Mouse (Mus musculus) ovary, adult 18-20 months (tissue): ENCODE measurements around the gene Galr3.
"Not testable (repeated sequence)": the region's sequence is repeated elsewhere in the genome, so short reads cannot be mapped to it uniquely, and the experiment has no call there.

ENCODE experiments used
- DNase-seq: peaks from one replicate; pipeline ENCODE4 v3.0.0; 2022; ENCODE audit warnings: low spot score, mixed read lengths

Gene Galr3

GRCm38 (mm10) chr15:79026511-79027290 lies 15.0 kb upstream of the Galr3 start:
- DNase-seq: no peak

- no peak for DNase-seq
Observed at GRCm38 (mm10) chr15:79027291-79028205, 14.1 kb upstream of the Galr3 start.

DNA sequence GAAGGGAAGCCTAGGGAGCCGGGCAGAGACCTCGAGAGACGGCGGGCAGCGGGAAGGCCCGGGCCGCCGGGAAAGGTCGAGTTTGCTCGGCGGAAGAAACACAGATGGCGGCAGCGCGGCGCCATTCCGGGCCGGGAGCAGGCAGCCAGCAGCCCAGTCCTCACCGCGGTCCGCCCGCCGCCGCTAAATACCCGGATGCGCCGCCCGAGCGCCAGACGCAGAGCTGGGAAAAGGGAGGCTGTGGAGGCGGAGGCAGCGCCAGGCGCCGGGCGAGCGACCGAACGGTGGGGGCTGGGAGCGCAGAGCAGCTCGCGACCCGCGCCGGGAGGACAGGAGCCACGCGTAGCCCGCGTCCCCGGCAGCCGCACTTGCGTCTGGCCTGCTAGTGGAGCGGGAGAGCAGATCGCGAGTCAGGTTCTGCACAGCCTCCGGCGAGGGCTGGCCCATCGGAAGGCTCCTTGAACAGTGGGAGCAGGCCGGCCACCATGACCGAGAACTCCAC lies 13.4 kb upstream of the Galr3 start, which contains the start of gene H1f0:
Gene H1f0, plus strand, starts transcription at position 214 of the 502 bp plus-strand sequence.
- peak; percentile 88 for DNase-seq

DNA sequence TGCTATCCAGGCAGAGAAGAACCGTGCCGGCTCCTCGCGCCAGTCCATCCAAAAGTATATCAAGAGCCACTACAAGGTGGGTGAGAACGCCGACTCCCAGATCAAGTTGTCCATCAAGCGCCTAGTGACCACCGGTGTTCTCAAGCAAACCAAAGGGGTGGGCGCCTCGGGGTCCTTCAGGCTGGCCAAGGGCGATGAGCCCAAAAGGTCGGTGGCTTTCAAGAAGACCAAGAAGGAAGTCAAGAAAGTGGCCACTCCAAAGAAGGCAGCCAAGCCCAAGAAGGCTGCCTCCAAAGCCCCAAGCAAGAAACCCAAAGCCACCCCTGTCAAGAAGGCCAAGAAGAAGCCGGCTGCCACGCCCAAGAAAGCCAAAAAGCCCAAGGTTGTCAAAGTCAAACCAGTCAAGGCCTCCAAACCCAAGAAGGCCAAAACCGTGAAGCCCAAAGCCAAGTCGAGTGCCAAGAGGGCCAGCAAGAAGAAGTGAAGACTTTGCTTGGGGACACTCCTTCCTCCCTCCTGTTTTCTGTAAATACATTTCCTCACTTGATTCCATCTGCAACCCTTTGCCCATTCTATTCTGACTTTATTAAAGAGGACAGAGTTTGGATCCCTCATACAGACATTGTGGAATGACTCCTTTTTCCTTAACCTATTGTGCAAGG lies 12.7 kb upstream of the Galr3 start:
- DNase-seq: no peak

DNA sequence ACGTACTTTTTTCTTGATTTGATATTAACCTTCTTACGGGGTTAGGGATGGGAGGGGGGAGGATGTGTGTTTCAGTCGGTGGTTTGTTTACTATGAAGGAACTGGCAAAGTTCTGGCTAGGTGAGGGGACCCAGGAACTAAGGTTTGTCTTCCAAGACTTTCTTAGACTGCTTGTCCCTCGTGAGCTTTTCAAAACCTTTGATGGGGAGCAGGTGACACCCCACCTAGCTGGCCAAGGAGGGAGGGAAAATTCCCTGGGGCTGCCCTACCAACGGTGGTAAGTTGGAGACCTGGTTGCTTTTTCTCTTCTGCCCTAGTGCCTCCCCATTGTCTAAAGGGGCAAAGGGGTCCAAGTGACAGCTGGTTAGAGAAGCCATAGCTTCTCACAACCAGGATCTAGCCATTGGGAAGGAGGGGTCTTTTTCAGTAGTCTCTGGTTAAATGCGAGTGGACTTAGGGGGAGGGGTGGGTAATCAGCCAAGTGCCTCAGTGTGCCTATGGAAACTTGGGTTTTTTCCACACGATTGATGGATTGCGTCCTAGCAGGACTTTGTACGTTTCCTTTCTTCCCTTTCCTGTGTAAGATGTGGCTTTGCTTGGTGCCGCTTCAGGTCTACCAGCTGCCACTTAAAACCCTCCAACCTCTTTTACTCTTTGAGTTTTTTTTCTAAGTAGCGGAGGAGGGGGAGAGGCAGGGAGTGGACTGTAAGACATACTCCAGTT lies 12.0 kb upstream of the Galr3 start:
- no peak for DNase-seq

DNA sequence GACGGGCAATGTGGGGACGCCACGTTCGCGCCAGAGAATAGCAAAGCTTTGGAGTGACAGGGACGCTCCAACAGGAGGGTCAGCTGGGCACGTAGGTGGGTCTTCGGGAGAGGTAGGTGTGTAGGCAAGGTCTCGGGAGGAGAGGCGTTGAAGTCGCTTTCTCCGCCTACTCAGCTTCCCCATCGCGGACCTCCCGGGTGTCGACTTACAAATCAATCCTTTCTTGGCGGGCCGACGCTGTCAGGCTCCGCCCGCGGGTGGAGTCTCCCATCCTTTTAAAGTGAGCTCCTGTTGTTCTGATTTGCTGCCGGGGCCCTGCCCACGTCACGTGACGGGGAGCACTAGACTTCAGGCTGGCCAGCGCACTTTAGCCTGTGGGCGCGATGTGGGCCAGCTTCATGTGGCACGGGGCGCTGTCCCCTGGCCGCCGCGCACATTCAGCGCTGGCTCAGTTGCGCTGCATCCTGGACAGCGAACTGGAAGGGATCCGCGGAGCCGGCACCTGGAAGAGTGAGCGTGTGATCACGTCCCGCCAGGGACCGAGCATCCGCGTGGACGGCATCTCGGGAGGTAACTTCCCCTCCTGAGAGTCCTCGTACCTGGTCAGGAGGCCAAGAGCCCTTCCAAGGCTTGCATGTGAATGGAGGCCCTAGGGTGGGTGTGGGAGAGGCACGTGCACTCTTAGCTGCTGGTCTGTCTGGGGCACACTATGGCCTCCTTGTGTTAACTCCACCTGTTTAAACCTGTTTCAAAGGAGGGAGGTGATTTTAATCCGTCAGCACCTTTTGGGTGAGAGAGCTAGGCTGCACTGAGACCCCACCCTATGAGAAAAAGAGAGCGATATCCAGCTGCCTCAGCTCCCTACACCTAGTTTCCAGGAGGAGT lies 10.9 kb upstream of the Galr3 start:
- DNase-seq: peak; percentile 89

- DNase-seq: not testable (repeated sequence)
Observed at GRCm38 (mm10) chr15:79031908-79032307, 9.8 kb upstream of the Galr3 start.

GRCm38 (mm10) chr15:79037913-79038328 lies 3.8 kb upstream of the Galr3 start:
- DNase-seq: peak; percentile 40

GRCm38 (mm10) chr15:79038331-79038730 lies 3.4 kb upstream of the Galr3 start:
- DNase-seq: no peak

GRCm38 (mm10) chr15:79038853-79039252 lies 2.8 kb upstream of the Galr3 start:
- DNase-seq: peak; percentile 71

DNA sequence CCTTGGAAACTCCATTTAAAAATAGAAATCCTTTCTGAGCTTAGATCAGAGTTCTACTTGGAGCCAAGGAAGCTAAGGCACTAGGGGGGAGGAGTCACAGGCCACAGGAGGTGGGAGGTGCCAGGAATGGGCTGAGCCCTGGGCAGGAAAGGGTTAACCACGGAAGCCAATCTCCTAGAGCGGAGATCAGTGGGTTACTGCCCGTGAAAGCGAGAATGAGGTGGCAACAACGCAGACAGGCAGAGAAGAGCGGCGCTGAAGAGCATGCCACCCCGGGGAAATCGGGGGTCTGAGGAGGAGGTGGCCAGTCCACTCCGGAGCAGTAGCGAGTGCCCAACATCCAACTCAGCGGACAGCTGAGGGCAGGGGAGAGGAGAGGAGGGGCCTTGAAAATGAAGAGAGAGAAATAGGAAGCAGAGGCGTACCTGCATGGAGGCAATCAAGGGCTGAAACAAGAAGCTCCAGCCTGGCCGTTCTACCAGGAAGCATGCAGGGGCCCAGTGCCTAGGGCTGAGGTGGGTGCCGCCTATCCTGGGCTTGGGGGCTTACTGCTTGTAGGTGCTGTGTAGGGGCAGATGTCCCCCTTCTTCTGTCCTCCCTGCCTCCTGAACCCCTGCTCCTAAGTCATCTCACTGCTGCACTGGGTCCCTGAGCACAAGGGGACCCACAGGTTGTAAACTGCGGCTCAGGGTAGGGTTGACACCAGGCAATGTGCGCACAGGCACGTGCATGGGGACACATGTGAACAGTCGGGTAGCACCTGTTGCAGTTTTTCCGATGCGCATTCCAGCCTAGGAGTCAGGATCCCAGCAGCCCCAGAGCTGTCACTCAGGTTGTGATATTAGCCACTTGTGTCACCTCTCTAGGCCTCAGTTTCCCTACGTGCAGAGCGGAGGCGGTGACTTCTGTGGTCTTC lies 926 bp upstream of the Galr3 start:
- DNase-seq: no peak

GRCm38 (mm10) chr15:79042721-79043491 lies 1.2 kb downstream of the Galr3 start:
- DNase-seq: no peak

GRCm38 (mm10) chr15:79044837-79045236 lies 3.2 kb downstream of the Galr3 start:
- DNase-seq: no peak

GRCm38 (mm10) chr15:79048186-79048585 lies 6.5 kb downstream of the Galr3 start:
- no peak for DNase-seq

GRCm38 (mm10) chr15:79050160-79050845 lies 8.6 kb downstream of the Galr3 start:
- DNase-seq: no peak

DNA sequence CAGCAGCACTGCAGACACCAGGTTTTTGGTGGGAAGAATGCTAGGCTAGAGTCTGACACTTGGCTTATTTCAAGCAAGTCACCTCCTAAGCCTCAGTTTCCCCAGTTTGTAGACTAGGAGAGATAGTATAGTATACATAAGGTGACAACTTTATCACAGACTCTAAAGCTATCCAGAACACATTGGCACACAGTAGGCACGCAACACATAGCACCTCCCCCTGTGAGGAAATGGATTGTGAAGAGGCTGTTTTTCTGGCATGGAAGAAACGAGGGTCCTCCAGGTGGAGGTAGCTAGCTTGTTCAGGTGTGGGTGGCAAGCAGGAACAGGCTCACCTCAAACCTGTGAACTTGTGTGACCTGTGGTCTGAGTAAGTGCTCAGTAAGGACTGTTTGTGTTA lies 9.3 kb downstream of the Galr3 start:
- no peak for DNase-seq

- no peak for DNase-seq
Observed at GRCm38 (mm10) chr15:79051461-79052360, 10.0 kb downstream of the Galr3 start.
